Mouse (Mus musculus) cerebellum, adult (tissue): ENCODE data around the gene Sema3b.

Source experiments
- ATAC-seq: cut with Nextera tagmentation; 2 replicates; pipeline ENCODE4 v1.9.2; 2017; ENCODE audit warnings: mild to moderate bottlenecking, moderate library complexity, mixed read lengths; ENCODE audit not compliant: insufficient number of reproducible peaks, low FRiP score, low TSS enrichment

The Sema3b gene

DNA sequence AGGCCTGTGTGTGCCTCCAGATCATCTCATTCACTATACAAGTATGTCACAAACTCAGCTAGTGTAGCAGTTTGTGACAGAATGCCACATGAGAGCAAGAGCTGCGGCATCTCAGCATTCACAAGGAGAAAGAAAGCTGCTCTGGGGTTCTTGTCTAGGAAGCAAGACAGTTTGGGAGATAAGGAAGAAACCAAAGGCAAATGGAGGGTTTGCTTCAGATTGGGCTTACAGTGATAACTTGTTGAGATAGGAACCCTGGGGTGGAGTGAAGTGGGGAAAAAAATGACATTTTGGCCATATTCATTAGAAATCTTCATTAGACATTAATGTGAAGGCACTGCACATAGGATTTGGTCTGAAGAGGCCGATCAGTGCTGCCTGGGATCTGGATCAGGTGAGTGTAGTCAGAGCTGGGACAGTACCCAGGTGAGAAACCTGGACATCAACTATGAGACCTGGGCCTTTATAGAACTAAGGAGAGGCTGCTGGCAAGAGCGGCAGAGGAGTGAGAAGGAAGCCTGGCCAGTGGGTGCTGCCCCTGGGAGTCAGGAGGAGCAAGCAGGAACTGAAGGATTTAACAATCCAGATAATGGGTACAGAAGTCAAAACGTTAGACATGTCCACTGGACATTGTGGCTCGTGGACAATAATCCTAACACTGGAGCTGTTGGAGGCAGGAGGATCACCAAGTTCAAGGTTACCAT lies 56.2 kb downstream of the Sema3b start:
- no peak for ATAC-seq

DNA sequence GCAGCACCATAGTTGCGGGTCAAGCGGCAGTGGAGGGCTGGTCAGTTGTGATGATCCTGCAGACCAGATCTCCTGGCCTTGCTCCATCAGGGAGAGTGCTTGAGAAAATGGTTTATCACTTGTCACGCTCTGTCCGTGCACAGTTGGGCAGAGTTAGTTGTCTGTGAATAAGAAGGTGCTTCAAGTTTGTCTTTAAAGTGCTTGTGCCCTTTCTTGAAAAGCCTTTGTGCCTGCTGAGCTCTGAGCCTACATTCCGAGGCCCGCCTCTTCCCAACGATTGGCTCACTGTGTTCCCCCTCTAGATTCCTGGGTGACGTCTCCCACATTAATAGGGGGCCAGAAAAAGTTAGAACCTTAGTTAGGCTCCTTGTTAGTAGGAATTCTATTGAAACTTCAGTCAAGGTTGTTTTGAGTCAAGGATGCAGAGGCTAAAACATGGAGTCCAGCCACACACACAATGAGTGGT lies 57.1 kb downstream of the Sema3b start:
- ATAC-seq, result no peak

DNA sequence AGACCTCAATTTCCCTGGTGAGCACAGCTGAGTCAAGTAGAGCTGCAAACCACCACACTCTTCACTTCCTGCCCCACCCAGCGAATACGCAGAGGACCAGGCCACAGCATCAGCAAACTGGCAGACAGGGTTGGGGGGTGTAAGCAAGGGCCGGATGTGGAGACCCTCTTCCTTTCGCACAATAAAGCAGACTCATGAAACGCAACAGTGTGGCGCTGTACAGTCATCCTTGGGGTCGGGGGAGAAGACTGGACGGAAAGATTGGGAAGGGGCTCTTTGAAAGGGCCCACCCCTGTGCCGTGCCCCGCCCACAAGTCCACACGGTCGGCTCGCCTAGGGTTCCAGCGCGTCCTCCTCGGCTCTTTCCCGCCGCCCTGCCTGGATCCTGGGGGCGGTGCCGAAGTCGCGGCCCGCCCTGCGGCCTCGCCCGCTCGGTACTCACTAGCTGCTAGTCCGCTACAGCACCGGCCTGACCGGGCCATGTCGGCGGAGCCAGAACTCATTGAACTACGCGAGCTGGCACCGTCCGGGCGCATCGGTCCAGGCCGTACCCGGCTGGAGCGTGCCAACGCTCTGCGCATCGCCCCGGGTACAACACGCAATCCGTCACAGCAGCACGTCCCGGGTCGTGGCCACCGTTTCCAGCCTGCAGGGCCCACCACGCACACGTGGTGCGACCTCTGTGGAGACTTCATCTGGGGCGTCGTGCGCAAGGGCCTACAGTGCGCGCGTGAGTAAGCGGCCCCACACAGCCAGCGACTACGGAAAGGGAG lies 57.7 kb downstream of the Sema3b start, which contains the start of gene Rassf1:
TSS of gene Rassf1 (plus strand) at position 439 of the 773 bp plus-strand sequence.
- ATAC-seq, result no peak

DNA sequence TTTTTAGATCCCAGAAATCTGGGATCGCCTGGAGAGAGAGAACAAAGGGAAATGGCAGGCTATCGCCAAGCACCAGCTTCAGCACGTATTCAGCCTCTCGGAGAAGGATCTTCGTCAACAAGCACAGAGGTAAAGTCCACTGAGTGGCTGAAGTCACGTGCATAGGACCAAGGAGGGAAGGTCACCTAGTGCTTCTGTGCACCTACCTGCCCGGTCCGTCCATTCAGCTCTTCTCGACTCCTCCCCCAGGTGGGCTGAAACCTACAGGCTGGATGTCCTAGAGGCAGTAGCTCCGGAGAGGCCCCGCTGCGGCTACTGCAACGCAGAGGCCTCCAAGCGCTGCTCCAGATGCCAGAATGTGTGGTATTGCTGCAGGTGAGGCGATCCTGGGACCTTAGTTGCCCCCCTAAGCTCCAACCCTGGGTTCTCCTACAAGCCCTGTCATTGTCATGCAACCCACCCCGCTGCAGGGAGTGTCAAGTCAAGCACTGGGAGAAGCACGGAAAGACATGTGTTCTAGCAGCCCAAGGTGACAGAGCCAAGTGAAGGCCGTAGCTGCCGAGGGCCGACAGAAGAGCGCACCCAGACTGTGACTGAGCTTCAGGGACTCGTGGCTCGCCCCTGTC lies 58.4 kb downstream of the Sema3b start:
- no peak for ATAC-seq

DNA sequence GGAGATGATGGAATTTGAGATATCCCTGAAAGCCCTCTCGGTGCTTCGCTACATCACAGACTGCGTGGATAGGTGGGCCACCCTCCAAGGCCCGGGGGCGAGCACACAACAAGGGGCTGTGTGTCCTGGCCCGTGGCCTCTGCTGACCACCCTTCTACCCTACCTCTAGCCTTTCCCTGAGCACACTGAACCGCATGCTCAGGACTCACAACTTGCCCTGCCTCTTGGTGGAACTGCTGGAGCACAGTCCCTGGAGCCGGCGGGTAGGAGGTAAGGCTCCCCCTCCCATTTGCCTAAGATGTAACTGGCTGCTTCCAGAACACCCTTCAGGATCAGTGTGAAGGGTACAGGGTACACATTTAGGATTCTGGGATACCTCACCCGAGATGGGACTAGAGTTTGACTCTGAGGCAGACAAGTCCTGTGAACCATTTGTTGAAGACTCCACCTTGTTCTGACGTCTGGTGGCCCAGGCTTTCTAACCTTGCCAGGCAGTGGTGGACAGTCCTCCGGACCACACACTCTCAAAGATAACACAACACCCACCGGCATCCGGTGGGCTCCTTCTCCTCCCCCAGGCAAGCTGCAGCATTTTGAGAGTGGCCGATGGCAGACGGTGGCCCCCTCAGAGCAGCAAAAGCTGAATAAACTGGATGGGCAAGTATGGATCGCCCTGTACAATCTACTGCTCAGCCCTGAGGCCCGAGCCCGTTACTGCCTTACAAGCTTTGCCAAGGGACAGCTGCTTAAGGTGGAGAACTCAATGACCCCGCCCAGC lies 59.5 kb downstream of the Sema3b start:
- no peak for ATAC-seq

DNA sequence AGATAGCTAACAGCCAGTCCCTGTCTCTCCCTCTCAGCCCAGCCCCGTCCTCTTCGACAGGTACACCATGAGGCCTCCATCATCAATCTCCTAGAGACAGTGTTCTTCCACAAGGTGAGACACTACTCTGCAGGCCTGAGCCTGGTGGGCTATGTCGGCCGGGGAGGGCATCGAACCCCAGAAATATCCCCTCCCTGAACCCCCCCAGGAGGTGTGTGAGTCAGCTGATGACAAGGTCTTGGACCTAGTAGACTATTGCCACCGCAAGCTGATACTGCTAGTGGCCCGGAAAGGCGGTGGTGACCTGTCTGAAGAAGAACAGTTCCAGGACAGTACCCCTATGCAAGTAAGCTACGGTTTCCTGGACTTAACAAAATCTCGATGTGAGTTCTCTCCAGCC lies 60.2 kb downstream of the Sema3b start:
- ATAC-seq, result no peak

DNA sequence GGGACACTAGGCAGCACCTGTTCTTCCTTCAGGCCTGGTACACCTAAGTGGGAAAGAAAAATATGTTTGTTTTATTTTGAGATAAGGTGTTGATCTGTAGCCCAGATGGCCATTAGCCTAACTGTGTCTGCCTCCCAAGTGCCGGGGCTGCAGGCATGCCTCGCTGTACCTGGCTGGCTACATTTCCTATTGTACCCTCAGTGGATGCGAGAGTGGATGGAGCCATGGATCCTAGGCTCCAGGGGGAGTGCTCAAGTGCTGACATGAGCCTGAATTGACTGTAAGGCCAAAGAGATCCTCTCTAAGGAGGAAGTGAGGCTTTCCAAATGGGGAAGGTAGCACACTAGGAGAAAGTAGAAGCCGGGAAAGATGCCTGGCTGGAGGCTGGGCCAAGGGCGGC lies 61.1 kb downstream of the Sema3b start:
- ATAC-seq, result no peak
